Mouse (Mus musculus): ENCODE data around the gene Defb22. TPM values are rescaled to one million over a fixed set of nuclear protein-coding genes. Genes with fewer than 3 reads are reported as not detected.

Gene Defb22
- polyA plus RNA-seq, 2 experiments = not detected

DNA sequence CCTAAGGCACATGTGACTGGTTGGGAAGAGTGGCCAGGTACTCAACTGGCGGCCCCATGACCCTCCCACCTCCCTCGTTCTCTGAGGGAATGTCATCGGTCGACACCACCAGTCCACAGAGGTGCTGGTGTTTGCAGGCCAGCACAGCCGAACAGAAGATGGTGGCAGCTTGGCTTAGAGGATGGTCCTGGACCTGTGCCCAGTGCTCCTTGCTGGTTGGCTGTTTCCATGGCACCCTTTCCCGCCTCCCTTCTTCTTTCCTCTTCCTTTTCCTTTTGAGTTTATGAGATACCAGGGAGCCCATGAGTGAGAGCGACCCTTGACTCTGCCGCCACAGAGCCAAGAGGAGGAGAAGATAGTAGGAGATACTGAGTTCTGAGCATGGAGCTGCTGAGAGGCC lies 46.7 kb downstream of the Defb22 start:
- ATAC-seq (ENCODE audit: low FRiP score, low read depth) = no peak
- Histone ChIP-seq H3K27me3 (ENCODE audit: control insufficient read depth, insufficient read depth, low read length) (no peaks in the 10 kb centered on the region), H3K27ac (replicated peaks; ENCODE audit: low read depth, low read length) (no peak overlapping the region), H3K9ac (ENCODE audit: low read depth, low read length, severe bottlenecking) (no peak overlapping the region), H3K4me2 (replicated peaks; ENCODE audit: low read depth, low read length, severe bottlenecking) (no peak overlapping the region), H3K36me3 (ENCODE audit: control insufficient read depth, insufficient read depth, low read length) (no peaks in the 10 kb centered on the region), H3K9me3 (ENCODE audit: control insufficient read depth, low read length) (no peaks in the 10 kb centered on the region), H3K4me1 (ENCODE audit: control insufficient read depth, insufficient read depth, low read length) (no peaks in the 10 kb centered on the region), H3K4me3 (replicated peaks; ENCODE audit: low read length) (no peak overlapping the region)
- no peak for DNase-seq (ENCODE audit: low spot score)
- WGBS = 89% methylated on average over 8 of the region's 8 CpGs
- no peak for TF ChIP-seq POLR2A (IDR thresholded peaks at IDR 0.05; ENCODE audit: borderline replicate concordance, extremely low read depth, insufficient read depth, insufficient read length)

- no peak overlapping the region for H3K9ac ChIP-seq (ENCODE audit: low read depth, low read length, severe bottlenecking)
- DNase-seq (ENCODE audit: low spot score) (no peak), ATAC-seq (ENCODE audit: low FRiP score, low read depth) (no peak)
- TF ChIP-seq POLR2A (IDR thresholded peaks at IDR 0.05; ENCODE audit: borderline replicate concordance, extremely low read depth, insufficient read depth, insufficient read length) = no peak
- WGBS = 74% methylated on average over 4 of the region's 4 CpGs
- H3K36me3 ChIP-seq (ENCODE audit: control insufficient read depth, insufficient read depth, low read length) = no peaks in the 10 kb centered on the region
- no peak overlapping the region for H3K27ac ChIP-seq (replicated peaks; ENCODE audit: low read depth, low read length)
- no peaks in the 10 kb centered on the region; the same call in 1 of the 2 replicates for H3K4me1 ChIP-seq (ENCODE audit: control insufficient read depth, insufficient read depth, low read length)
- H3K27me3 ChIP-seq (ENCODE audit: control insufficient read depth, insufficient read depth, low read length) = no peaks in the 10 kb centered on the region
- no peaks in the 10 kb centered on the region for H3K9me3 ChIP-seq (ENCODE audit: control insufficient read depth, low read length)
- no peak overlapping the region for H3K4me2 ChIP-seq (replicated peaks; ENCODE audit: low read depth, low read length, severe bottlenecking)
- no peak overlapping the region for H3K4me3 ChIP-seq (replicated peaks; ENCODE audit: low read length)
Measured at GRCm38 (mm10) chr2:152442322-152442721, 47.6 kb downstream of the Defb22 start.

DNA sequence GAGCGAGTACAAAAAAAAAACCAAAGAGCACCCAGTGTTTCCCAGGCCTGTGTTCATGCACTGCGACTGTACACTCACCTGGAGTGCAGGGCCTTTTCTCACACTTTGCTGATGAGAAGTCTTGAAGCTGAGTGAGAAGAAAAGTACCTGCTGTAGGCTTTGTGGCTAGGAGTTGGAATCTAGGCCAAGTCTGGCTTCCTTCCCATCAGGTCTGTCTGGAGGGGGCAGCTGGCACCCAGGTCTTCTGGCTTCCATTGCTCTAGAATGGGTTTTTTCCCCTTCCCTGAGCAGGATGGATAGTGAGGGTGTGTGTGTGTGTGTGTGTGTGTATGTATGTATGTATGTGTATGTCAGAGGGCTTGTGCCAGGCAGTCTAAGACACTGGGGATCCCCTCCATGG lies 50.1 kb downstream of the Defb22 start:
- 70% methylated on average over 2 of the region's 2 CpGs for WGBS
- no peak overlapping the region for H3K27ac ChIP-seq (replicated peaks; ENCODE audit: low read depth, low read length)
- no peaks in the 10 kb centered on the region for H3K36me3 ChIP-seq (ENCODE audit: control insufficient read depth, insufficient read depth, low read length)
- no peak overlapping the region for H3K4me3 ChIP-seq (replicated peaks; ENCODE audit: low read length)
- no peak overlapping the region for H3K9ac ChIP-seq (ENCODE audit: low read depth, low read length, severe bottlenecking)
- H3K4me1 ChIP-seq (ENCODE audit: control insufficient read depth, insufficient read depth, low read length) = no peaks in the 10 kb centered on the region; the same call in 1 of the 2 replicates
- DNase-seq (ENCODE audit: low spot score) (no peak), ATAC-seq (ENCODE audit: low FRiP score, low read depth) (no peak)
- no peaks in the 10 kb centered on the region for H3K27me3 ChIP-seq (ENCODE audit: control insufficient read depth, insufficient read depth, low read length)
- no peak overlapping the region for H3K4me2 ChIP-seq (replicated peaks; ENCODE audit: low read depth, low read length, severe bottlenecking)
- H3K9me3 ChIP-seq (ENCODE audit: control insufficient read depth, low read length) = no peaks in the 10 kb centered on the region
- no peak for TF ChIP-seq POLR2A (IDR thresholded peaks at IDR 0.05; ENCODE audit: borderline replicate concordance, extremely low read depth, insufficient read depth, insufficient read length)

GRCm38 (mm10) chr2:152438963-152439362 lies 51.0 kb downstream of the Defb22 start:
- DNase-seq (ENCODE audit: low spot score) (no peak), ATAC-seq (ENCODE audit: low FRiP score, low read depth) (no peak)
- no peaks in the 10 kb centered on the region; the same call in 1 of the 2 replicates for H3K4me1 ChIP-seq (ENCODE audit: control insufficient read depth, insufficient read depth, low read length)
- H3K27me3 ChIP-seq (ENCODE audit: control insufficient read depth, insufficient read depth, low read length) = no peaks in the 10 kb centered on the region
- no peak overlapping the region for H3K4me2 ChIP-seq (replicated peaks; ENCODE audit: low read depth, low read length, severe bottlenecking)
- no peak for TF ChIP-seq POLR2A (IDR thresholded peaks at IDR 0.05; ENCODE audit: borderline replicate concordance, extremely low read depth, insufficient read depth, insufficient read length)
- no peaks in the 10 kb centered on the region for H3K9me3 ChIP-seq (ENCODE audit: control insufficient read depth, low read length)
- no peak overlapping the region for H3K4me3 ChIP-seq (replicated peaks; ENCODE audit: low read length)
- no peak overlapping the region for H3K27ac ChIP-seq (replicated peaks; ENCODE audit: low read depth, low read length)
- H3K9ac ChIP-seq (ENCODE audit: low read depth, low read length, severe bottlenecking) = no peak overlapping the region
- H3K36me3 ChIP-seq (ENCODE audit: control insufficient read depth, insufficient read depth, low read length) = no peaks in the 10 kb centered on the region
- WGBS = 72% methylated on average over 1 of the region's 1 CpGs

GRCm38 (mm10) chr2:152436983-152437860 lies 52.7 kb downstream of the Defb22 start:
- 3% methylated on average over 22 of the region's 23 CpGs for WGBS
- Histone ChIP-seq H3K4me2 (replicated peaks; ENCODE audit: low read depth, low read length, severe bottlenecking) (peak overlapping the region; percentile 64), H3K9ac (ENCODE audit: low read depth, low read length, severe bottlenecking) (peak overlapping the region; percentile 54), H3K36me3 (ENCODE audit: control insufficient read depth, insufficient read depth, low read length) (no peaks in the 10 kb centered on the region), H3K4me1 (ENCODE audit: control insufficient read depth, insufficient read depth, low read length) (no peaks in the 10 kb centered on the region; the same call in 1 of the 2 replicates), H3K27ac (replicated peaks; ENCODE audit: low read depth, low read length) (no peak overlapping the region), H3K27me3 (ENCODE audit: control insufficient read depth, insufficient read depth, low read length) (no peaks in the 10 kb centered on the region), H3K4me3 (replicated peaks; ENCODE audit: low read length) (peak overlapping the region; percentile 34), H3K9me3 (ENCODE audit: control insufficient read depth, low read length) (no peaks in the 10 kb centered on the region)
- ATAC-seq (ENCODE audit: low FRiP score, low read depth) = peak; percentile 88
- DNase-seq (ENCODE audit: low spot score) = peak; percentile 85
- no peak for TF ChIP-seq POLR2A (IDR thresholded peaks at IDR 0.05; ENCODE audit: borderline replicate concordance, extremely low read depth, insufficient read depth, insufficient read length)
